Mouse (Mus musculus) layer of hippocampus, adult 6 months (tissue): ENCODE results near the gene Cldn4. TPM values are rescaled to one million over a fixed set of nuclear protein-coding genes. Genes with fewer than 3 reads are reported as not detected.

Experiments
- long read RNA-seq, 2 experiments: library from polyadenylated mRNA; unstranded; transcript quantifications; one replicate each; pipeline ENCODE4 v2.0.0; 2019 to 2020
- polyA plus RNA-seq: library from polyadenylated mRNA; unstranded; fragments of <200 nt; fragmentation: Nextera tagmentation; gene quantifications from 2 replicates; pipeline ENCODE4 v1.2.3, GENCODE M21; 2021

The Cldn4 gene
- polyA plus RNA-seq = not detected in 2 replicates
- long read RNA-seq, experiment 1 = 0 reads
- long read RNA-seq, experiment 2 = 0 reads

DNA sequence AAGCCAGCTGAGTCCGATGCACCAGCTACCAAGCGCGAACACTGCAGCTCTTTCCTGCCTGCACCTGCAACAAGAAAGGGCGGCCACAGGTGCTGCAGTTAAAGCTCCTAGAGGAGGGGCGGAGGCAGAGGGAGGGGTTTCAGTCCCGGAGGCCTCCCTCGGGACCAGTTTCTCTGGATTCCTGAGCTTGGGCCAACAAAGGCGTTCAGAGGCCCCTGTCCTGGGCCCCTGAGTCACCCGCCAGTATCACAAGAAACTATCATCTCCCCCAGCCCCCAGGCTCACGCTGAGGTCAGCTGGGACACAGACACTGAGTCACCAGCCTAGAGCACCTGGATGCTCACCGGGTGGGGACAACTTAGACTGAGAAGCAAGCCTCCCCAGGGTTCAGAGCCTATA lies at the start of gene Cldn4:
Gene Cldn4 (minus strand): TSS at position 78 of the 399 bp plus-strand sequence.

GRCm38 (mm10) chr5:134985633-134986297 lies 39.0 kb upstream of the Cldn4 start, which contains the start of gene Cldn3:
TSS of gene Cldn3 (plus strand) at chr5:134986214.

GRCm38 (mm10) chr5:134932179-134932902 lies 14.4 kb downstream of the Cldn4 start, which contains the start of gene Mettl27:
TSS of gene Mettl27 (plus strand) at chr5:134932368.

DNA sequence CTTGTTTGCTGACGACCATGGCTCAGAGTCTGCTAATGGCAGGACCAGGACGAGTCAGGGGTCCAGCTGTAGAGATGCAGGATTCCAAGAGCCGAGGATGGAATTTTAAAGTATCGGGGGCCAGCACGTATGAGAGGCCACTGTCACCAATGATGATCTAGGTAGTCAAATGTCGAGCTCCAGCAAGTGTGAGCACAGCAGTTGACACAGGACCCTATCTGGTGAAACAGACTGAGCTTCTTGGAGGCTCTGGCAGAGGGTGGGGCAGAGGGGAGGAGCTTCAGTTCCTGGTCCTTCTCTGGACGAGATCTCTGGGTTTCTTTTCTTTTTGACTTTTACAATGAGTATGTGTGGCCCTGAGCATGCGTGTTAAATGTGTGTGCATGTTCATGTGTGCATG lies 31.4 kb downstream of the Cldn4 start, which contains the start of gene Cldn13:
Gene Cldn13 (minus strand): TSS at position 216 of the 400 bp plus-strand sequence.

DNA sequence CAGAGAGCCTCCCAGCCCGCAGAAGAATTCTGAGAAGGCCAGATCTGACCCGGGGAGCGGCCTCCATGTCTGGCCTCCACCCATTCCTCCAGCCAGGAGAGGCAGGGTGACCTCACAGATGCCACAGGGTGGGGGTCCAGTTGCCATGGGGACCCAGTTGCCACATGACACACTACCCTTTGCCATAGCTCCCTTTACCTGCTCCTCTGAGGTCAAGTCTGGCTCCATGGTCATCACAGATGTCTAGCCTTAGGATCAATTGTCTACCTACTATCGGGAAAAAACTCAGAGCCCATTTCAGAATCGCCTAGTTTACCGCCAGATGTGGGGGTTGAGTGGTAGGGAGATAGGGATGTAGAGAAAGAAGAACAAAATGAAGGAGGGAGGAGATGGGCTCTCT lies 40.1 kb downstream of the Cldn4 start, which contains the start of gene Tmem270:
Gene Tmem270 (minus strand): TSS at position 101 of the 400 bp plus-strand sequence.

Other genes starting within 250 kb of the Cldn4 start
- 0.13 and 0.33 TPM in 2 replicates for gene Eln, start 199.6 kb downstream of the Cldn4 start, polyA plus RNA-seq
- gene Tmem270, start 40.2 kb downstream of the Cldn4 start, polyA plus RNA-seq = not detected in 2 replicates
- not detected in 2 replicates for gene Cldn13, start 31.4 kb downstream of the Cldn4 start, polyA plus RNA-seq
- gene Mettl27, start 14.6 kb downstream of the Cldn4 start, polyA plus RNA-seq = 6.6 and 7.0 TPM in 2 replicates
- 1.6 and 5.9 TPM in 2 replicates for gene Cldn3, start 39.3 kb upstream of the Cldn4 start, polyA plus RNA-seq
- gene Abhd11, start 62.2 kb upstream of the Cldn4 start, polyA plus RNA-seq = 42.2 and 48.0 TPM in 2 replicates
- 77.2 and 94.5 TPM in 2 replicates for gene Stx1a, start 76.5 kb upstream of the Cldn4 start, polyA plus RNA-seq
- gene Dnajc30, start 117.3 kb upstream of the Cldn4 start, polyA plus RNA-seq = 71.9 and 91.8 TPM in 2 replicates
- gene Bud23, start 118.0 kb upstream of the Cldn4 start, polyA plus RNA-seq = 47.5 and 49.2 TPM in 2 replicates
- 2.4 and 3.7 TPM in 2 replicates for gene Vps37d, start 131.3 kb upstream of the Cldn4 start, polyA plus RNA-seq
- gene Mlxipl, start 143.0 kb upstream of the Cldn4 start, polyA plus RNA-seq = 0.26 and 0.29 TPM in 2 replicates
- 17.6 and 17.9 TPM in 2 replicates for gene Tbl2, start 202.7 kb upstream of the Cldn4 start, polyA plus RNA-seq
- gene Bcl7b, start 221.3 kb upstream of the Cldn4 start, polyA plus RNA-seq = 78.1 and 83.6 TPM in 2 replicates
- 10.4 and 12.0 TPM in 2 replicates for gene Baz1b, start 240.3 kb upstream of the Cldn4 start, polyA plus RNA-seq